Mouse (Mus musculus) right cerebral cortex, postnatal 4 days (tissue): ENCODE measurements around the gene Tfec.

Source experiments
- DNase-seq: peaks from one replicate; pipeline ENCODE4 v3.0.0-alpha.2; 2022

Gene Tfec

DNA sequence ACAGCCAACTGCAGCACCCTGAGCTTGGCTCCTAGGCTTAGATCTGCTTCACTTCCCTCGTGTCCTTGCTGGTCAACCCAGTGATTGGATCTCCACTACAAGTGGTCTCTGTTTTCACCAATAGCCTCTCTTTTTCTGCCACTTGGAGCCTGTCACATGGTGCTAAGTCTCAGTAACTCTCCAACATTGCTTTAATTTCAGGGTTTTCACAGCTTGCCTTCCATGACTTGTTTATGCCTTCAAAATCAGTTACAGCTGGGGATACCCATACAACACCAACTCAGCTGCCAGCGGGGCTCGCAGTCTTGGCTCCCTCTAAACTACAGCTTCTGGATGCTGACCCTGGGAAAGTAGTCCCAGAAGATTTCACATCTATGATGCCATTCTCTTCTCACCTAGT, 113.1 kb downstream of the Tfec start:
- DNase-seq, result no peak
